Mouse (Mus musculus) urinary bladder, postnatal 14 days (tissue): ENCODE data around the gene Mtmr14.
A peak's percentile ranks its signal among the peaks of the same experiment; 100 is the strongest.

Experiments
- DNase-seq: peaks from one replicate; pipeline ENCODE4 v3.0.0; 2021; ENCODE audit warnings: low spot score

Gene Mtmr14

DNA sequence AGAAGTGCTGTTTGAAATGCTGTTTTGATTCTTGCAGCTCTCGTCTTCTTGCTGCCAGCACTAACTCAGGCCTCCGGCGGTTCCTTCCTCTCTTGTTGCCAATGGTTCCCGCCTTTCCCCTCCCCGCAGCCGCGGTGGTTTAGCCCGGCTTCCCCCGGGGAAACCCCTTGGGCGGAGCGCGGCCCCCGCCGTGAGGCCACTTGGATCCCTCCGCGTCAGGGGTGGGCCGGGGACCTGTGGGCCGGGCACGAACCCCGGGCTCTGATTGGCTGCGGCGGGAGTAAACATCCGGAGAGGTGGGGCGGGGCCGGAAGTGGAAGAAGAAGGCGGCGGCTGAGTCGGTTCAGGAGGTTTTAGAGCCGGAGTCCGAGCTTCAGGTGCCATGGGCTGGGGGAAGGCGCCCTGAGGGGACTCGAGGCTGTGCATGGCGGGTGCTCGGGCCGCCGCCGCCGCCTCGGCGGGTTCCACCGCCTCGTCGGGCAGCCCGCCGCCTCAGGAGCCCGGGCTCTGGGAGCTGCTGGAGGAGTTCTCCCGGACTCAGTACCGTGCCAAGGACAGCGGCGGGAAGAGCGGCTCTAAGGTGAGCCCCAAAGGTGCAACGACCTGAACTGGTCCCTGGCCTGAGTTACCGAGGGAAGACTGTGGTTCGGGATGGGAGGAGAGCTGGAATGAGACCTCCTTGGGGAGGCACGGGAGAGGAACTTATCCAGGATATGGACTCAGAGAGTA lies at the start of gene Mtmr14:
Mtmr14 (plus strand) TSS at position 302 of the 729 bp plus-strand sequence.
- peak; percentile 99 for DNase-seq

DNA sequence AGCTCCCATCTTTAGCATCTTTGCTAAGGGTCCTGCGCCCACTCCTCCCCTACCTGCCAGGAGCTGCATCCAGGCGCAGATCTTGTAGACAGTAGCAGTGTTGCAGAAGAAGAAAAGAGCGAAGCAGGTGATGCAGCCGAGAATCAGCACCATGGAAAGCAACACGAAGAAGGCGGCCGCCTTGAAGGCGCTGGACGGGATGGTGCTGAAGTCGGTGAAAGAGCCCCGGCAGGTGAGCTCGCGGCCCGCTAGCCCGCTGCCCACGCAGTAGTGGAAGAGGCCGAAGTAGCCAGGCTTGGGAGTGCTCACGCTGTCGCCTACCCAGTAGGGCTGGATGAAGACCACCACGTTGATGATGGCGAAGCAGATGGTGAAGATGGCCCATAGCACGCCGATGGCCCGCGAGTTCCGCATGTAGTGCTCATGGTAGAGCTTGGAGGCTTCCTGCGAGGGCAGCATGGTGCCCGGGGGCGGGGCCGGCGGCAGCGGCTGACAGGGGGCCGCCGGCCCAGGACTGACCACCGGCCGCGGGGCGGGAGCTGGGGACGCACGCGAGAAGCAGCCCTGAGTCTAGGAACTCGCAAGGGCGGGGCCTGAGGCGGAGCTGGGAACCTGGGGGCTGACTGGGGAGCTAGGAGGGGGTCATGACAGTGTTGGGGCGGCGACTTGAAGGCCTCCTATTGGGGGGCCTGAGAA lies 43.7 kb upstream of the Mtmr14 start:
- DNase-seq: peak; percentile 51

DNA sequence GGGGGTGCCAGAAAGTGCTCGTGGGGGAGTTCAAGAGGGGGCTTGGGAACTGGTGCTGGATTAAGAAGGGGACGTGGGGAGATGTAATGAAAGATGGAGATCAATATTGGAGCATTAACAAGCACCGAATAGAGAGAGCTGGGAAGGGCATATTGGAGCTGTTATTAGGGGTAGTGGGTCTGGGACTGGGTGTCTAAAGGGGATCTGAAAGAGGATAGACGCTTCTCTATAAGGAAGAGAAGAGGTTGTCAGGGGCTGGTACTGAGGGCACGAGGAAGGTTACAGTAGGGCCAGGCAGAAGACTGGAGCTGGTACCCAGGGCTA lies 43.2 kb upstream of the Mtmr14 start:
- no peak for DNase-seq

DNA sequence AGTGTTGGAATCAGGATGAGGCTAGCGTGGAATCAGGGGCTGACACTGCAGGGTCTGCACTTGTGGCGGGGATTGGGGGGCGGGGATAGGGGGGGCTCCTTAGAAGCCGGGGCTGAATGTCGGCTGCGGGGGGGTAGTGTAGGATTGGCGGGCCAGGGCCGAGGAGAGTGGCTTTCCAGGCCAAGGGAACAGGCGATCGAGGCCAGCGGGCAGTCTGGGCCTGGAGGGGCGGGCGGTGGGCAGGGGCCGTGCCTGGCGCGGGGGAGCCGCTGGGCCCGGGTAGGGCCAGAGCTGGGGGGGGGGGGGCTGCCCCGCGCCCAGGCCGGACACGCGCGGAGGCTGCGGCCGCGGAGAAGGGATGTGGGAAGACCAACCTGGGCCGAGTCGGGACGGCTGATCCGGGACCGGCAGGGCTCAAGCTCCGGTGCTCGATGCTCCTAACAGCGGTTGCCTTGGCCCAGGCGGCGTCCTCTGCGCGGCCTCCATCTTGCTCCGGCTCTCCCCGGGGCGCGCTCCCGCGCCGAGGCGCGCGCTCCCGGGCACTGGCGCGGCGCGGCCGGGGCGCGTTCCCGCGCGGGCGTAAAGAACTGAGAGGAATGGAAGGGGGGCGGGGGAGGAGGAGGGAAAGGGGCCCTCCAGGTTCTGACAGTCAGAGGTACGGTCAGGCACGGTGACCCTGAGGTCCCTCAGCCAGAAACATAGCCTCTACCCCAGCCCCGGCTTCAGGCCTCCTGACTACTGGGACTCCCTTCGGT lies 42.6 kb upstream of the Mtmr14 start, which contains the start of gene Lhfpl4:
Lhfpl4 (minus strand) TSS at position 544 of the 755 bp plus-strand sequence.
- no peak for DNase-seq

DNA sequence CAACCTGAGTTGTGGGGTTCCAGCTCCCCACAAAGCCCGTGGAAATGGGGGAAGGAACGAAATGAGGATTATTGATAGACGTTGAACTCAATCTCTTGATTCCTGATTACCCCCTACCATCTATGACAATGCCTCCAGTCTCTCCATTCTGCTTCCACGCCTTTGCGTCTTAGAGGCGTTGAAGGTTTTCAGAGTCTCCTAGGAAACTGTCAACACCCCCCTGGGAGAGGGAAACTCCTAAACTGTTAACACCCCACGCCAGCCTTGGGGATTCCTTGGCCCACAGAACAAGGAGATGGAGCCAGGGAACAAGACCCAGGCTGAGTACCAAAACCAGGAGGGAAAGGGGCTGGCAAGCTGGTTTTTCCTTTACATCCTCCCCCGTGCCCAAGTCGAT lies 42.0 kb upstream of the Mtmr14 start:
- DNase-seq: no peak

DNA sequence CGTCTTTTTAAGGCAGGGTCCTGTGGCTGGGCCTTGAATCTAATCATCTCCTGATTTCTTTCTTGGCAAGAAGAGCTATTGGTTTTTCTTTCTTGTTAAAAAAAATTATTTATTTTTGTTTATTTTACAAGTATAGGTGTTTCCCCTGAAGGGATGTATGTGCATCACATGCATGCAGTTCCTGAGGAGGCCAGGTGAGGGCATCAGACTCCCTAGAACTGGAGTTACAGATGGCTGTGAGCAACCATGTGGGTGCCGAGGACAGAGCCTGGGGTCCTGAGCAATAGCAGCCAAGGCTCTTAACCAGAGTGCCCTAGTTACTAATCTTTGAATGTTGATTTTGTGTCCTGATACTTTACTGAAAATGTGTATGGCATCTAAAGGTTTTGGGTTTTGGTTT lies 21.4 kb upstream of the Mtmr14 start:
- no peak for DNase-seq

DNA sequence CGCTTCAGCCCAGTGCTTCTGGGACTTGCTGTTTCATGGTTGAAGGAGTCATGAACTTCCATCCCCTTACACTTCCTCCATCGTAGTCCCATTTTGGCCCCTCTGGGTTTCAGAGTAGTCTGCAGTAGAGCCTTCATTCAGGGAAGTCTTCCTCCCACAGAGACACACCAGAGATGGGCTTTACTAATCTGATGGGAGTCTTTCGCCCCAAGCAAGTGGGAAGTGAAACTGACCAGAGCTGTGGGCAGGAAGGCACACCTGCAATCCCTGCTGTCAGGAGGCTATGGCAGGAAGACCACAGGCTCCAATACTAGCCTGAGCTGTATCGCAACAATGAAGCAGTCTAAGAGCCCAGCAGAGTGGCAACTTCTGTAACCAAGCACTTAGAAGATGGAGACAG lies 11.8 kb upstream of the Mtmr14 start:
- DNase-seq: no peak

DNA sequence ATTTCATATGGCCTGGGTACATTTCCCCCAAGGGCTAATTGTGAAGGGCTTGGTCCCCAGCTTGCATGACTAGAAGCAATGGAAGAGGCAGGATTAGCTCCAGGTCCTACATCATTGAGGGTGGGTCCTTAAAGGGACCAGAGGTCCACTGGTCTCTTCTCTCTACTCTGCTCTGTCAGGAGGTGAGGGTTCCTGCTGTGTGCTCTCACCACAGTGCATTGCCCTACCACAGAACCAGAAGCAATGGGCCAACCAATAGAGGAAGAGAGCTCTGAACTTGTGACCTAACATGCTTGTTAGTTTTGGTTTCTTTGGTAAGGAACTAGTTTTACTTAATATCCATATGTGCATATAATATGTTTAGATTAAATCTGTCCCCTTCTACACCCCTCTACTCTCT lies 10.9 kb upstream of the Mtmr14 start:
- DNase-seq: no peak

DNA sequence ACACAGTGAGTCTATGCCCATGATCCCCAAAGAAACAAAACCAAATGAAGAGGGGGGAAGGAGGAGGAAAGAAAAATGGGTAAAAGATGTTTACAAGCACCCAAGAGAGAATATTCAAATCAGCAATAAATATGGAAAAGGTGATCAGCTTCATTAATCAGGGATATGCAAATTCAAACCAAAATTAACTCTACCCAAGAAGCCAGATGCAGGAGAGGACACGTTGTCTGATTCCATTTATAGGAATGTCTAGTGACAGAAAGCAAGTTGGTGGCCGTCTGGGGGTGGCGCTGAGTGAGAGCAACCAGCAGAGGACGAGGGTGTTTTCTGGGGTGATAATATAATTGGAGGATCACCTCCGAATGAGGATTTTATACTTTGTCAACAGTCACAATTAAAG lies 2.5 kb upstream of the Mtmr14 start:
- DNase-seq: no peak

DNA sequence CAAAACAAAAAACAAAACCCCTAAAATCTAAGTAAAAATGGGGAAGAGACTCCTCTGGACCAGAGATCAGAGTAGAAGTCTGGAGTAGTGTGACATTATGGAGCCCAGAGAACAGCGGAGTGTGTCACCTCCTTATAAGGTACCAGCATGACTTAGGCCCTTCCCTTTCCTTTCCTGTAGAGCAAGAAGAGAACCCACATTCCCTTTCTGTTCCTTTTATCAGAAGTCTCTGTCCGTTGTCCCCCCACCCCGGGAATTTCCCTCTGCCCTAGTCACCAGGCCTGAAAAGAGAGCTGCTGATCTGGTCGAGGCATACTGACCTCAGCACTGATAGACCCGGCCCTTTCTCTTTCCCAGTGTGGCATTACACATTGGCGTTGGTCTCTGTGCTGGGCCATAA lies 799 bp downstream of the Mtmr14 start:
- no peak for DNase-seq

DNA sequence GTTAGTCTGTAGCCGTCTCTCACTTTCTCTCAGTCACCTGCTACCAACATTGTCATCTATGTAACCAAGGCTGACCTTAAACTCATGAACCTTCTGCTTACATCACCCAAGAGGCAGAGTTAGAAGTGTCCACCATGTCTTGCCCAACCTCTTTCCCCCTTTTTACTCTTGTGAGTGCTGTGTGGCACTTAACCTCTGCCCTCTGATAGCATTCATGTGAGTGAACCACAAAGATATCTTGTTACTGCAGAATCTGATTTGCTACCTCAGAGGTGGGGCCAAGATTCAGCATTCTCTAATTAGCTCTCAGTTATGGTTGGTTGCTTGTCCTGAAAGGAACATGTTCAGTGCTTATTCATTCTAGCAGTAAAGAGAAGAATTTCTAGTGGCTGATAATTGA lies 5.1 kb downstream of the Mtmr14 start:
- DNase-seq: no peak

DNA sequence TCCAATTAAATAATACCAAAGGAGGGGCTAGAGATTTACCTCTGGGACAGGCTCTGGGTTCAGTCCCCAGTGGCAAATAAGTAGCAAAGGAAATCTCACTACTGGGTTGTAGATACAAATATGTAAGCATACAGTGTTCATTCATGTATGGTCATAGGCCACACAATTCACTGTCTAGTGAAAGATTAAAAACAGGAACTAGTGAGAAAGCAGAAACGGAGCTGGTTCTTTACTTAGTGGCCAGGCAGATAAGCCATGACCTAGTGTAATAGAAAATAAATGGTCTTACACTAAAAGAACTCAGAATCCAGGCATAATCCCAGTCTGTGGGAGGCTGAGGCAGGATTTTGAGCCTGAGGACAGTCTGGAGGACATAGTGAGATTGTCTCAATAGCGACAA lies 7.9 kb downstream of the Mtmr14 start:
- no peak for DNase-seq

DNA sequence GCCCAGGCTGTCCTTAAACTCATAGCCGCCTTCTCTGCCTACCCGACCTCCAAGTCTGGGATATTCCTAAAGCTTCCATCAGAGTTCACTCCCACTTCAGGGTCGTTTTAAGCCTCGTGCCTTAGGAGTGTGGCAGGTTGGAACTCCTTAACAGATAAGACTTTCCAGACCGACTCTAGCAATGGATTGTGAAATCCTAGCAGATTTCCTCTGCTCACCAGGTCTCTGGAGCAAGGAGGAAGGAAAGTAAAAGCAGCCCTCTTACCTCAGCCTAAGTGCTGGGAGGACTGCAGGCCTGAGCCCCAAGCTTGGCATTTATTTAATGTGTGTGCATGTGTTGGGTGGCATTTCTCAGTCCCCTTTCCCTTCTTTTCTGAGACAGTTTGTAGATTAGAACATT lies 13.1 kb downstream of the Mtmr14 start:
- DNase-seq: no peak

DNA sequence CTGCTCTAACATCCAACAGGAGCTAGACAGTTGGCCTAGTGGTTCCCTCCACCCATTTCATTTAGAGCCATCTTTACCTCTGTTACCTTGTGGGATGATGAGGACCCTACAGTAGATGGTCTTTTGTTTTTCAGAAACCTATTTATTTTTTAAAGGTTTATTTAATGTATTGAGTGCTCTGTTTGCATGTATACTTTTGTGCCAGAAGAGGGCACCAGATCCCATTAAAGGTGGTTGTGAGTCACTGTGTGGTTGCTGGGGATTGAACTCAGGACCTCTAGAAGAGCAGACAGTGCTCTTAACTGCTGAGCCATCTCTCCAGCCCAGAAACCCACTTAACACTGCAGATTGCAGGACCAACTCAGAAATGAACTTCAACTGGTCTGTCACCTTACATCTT lies 14.3 kb downstream of the Mtmr14 start:
- DNase-seq: no peak

DNA sequence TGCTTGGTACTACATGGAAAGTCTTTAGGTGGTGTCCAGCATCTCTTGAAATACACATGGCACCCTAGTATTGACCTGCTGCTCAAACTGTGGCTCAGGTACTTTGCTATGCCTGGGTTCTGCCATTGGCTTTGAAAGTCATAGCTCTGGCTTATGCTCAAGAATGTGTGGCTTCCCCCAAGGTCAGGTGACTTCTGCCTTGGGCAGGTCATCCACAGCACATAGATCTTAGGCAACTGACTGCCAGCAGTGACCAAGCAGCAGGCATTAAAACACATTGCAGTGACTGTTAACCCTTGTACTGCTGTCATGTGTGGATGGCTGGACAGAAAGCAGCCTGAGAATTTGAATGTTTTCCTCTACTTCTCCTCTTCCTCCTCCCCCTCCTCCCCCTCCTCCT lies 17.3 kb downstream of the Mtmr14 start:
- no peak for DNase-seq

DNA sequence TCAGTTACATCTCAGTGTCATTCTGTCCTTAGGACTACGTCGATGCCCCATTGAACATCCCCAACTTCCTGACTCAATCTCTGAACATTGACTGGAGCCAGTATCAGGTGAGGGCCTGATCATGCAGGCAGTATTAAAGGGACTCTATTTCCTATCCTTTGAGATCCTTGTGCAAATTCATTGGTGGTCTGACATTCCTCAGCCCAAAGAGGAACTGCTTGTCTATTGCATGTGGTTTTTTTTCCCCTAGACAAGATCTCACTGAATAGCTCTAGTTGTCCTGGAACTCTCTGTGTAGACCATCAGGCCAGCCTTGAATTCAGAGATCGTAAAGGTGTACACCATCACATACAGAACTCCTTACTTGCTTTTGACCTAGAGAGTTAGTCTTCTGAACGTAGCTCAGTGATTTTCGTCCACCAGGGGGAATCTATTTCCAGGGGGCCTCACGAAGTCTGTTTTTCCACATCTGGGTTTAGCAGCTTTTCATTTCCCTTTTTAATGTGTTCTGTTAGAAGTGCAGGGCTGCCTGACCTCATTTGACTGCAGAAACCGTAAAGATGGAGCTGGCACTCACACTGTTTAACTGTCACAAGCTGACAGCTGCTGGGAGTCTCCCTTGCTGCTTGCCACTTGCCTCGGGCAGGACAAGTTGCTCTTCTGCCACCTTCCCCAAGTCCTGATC lies 23.7 kb downstream of the Mtmr14 start:
- no peak for DNase-seq

DNA sequence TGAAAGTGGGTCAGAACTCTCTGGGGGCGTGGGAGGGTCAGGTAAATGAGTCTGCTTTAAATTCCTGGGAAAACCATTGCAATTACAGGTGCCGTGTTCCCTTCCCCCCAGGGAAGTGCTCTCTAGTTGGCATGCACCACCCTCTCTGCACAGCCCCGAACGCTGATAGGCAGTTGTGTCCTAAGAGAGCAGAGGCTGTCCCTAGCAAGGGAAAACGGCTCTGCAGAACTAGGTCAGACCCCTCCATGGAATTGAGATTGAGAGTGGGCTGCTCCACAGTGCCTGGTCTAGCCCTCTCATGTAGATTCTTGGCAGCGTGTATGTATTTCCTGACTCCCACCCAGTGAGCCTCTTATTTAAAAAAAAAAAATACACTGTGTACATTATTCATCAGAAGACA lies 25.9 kb downstream of the Mtmr14 start:
- no peak for DNase-seq

DNA sequence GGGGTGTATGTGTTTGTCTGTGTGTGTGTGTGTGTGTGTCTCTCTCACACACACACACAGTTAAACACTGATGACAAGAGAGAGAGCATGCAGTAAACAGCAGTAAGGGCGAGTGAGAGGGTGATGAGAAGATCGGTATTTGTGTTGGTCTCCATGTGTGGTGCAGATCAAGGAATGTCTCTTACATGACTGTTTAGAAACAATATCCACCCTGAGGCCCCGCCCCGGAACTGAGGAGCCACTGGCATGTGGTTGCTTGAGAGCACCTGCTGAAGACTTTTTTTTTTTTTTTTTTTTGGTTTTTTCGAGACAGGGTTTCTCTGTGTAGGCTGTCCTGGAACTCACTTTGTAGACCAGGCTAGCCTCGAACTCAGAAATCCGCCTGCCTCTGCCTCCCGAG lies 26.8 kb downstream of the Mtmr14 start:
- no peak for DNase-seq

DNA sequence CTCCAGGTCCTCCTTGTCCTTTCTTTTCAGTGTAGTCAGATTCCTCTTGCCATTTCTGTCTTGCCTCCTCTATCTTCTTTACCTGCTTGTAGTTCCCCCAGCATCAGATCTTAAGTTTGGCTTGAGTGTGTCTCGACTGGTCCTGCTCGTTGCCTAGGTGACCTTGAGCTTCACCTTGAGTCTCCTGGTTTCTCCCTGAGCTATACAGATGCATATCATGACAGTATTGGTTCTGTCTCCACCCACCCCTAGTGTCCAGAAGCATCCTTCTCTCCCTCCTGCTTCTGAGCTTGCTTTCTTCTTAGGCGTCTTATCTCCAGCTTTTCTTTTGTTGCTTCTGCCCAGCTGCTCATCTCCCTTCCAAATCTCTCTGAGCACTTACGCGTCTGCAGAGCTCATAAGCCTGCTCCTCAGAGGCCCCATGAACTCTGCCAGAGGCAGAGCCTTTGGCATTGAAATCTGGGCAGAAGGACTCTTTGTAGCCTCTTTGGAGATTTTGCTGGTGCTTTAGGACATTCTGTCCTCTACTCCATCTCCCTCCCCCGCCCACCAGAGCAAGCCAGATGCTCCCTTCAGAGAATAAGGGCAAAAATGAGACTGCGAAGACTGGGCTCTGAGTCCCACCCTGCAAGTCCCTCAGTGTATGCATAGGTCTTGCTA lies 29.5 kb downstream of the Mtmr14 start:
- no peak for DNase-seq

DNA sequence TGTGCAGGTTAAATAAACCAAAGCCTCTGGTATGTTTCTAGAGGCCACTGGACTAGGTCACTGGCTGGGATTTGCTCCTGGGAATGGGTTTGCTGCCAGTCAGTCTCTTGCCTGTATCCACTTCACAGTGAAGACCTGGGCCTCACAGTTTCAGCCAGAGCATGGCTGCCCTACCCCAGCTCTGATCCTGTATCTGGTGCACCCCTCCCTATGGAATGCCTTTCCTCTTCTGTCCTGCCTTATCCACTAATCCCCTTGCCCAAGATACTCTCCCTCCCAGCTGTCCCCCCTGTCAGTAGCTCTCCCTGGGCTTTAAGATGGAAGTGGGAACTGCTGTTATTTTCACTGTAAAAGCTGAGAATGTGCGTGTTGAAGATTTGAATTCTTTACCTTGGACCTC lies 30.3 kb downstream of the Mtmr14 start:
- no peak for DNase-seq

DNA sequence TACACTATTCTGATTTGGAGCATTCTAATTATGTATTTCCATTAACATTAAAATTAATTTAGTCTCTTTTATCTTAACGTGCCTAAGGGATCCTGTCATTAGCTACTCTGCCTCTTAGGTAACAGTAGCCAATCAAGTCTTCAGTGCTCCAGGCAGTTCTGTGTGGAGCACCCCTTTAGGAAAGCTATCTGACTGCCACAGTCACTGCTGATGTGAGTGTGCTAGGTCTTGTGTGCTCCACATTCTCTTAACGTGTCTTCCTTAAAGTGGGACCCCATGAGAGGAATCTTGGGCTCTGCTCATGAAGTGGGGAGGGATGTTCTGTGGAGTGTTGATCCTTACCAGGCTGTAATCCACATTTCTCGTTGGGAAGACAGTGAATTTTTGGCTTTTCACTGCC lies 34.7 kb downstream of the Mtmr14 start:
- DNase-seq: no peak

DNA sequence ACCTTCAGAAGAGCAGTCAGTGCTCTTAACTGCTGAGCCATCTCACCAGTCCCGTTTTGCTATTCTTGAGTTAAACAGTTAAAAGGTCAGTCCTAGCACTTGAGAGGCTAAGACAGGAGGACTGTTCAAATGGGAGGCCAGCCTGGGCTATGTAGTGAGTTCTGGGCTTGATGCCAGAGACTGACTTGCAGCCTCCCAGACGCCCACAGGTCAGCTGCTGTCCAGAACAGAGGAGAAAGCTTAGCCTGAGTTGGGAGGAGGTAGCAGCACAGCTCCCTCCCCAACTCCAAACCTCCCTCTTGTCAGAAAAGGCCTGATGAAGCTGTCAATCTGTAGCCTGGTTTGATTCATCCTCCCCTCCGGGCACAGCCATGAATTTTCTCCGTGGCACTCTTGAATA lies 39.2 kb downstream of the Mtmr14 start:
- DNase-seq: no peak
